Mouse (Mus musculus) forebrain, embryonic 11.5 days (tissue): ENCODE measurements at regions not wholly inside any gene's neighbourhood (a gene's known extent, or its start where the extent isn't known, plus 50 kb on each side); places are given as distances from the start of the nearest gene placed in this dataset.

Experiments
- ATAC-seq: fragments of 200-750 bp; cut with Nextera tagmentation; replicated peaks from 2 replicates; pipeline ENCODE4 v1.8.0; 2017; ENCODE audit warnings: moderate TSS enrichment; ENCODE audit not compliant: low FRiP score
- DNase-seq: peaks from one replicate; pipeline ENCODE4 v3.0.0-alpha.2; 2017; ENCODE audit warnings: low spot score
- H3K27ac ChIP-seq: fragments of 300-500 bp; sonication (generic); 2 replicates; pipeline ENCODE4 v1.5.1; 2014; ENCODE audit warnings: low read depth, low read length
- H3K27me3 ChIP-seq: fragments of 300-500 bp; sonication (generic); 2 replicates; pipeline ENCODE4 v1.6.1; 2014; ENCODE audit warnings: mild to moderate bottlenecking, low read length, mixed read lengths; ENCODE audit not compliant: control insufficient read depth, insufficient read depth
- H3K36me3 ChIP-seq: fragments of 300-500 bp; sonication (generic); 2 replicates; pipeline ENCODE4 v1.6.1; 2014; ENCODE audit warnings: mild to moderate bottlenecking, low read length, moderate library complexity, mixed read lengths; ENCODE audit not compliant: control insufficient read depth, insufficient read depth
- H3K4me1 ChIP-seq: fragments of 300-500 bp; sonication (generic); replicated peaks from 2 replicates; pipeline ENCODE4 v1.6.1; 2014; ENCODE audit warnings: low read length, mixed read lengths; ENCODE audit not compliant: control insufficient read depth, insufficient read depth
- H3K4me2 ChIP-seq: fragments of 300-500 bp; sonication (generic); 2 replicates; pipeline ENCODE4 v1.6.1; 2014; ENCODE audit warnings: low read depth, mild to moderate bottlenecking, low read length, moderate library complexity, mixed read lengths; ENCODE audit not compliant: severe bottlenecking
- H3K4me3 ChIP-seq: fragments of 300-500 bp; sonication (generic); 2 replicates; pipeline ENCODE4 v1.5.1; 2014; ENCODE audit warnings: low read depth, low read length
- H3K9ac ChIP-seq: fragments of 300-500 bp; sonication (generic); 2 replicates; pipeline ENCODE4 v1.6.1; 2014; ENCODE audit warnings: low read length
- H3K9me3 ChIP-seq: fragments of 300-500 bp; sonication (generic); 2 replicates; pipeline ENCODE4 v1.6.1; 2016; ENCODE audit warnings: low read length, mixed read lengths; ENCODE audit not compliant: control insufficient read depth
- WGBS: fragments of 180-500 bp; shearing (Covaris S2); extraction: QIAGEN DNeasy Blood & Tissue Kit; methylation state at CpG from one replicate; pipeline ENCODE4 v1.1.7; 2014; 5-methylcytosine and 5-hydroxymethylcytosine counted together

GRCm38 (mm10) chr16:84100444-84100843, 414.5 kb upstream of the A730009L09Rik start:
- Histone ChIP-seq H3K27me3 (no peaks in the 10 kb centered on the region), H3K9ac (no peak overlapping the region), H3K4me3 (no peak overlapping the region), H3K4me2 (no peak overlapping the region), H3K4me1 (no peaks in the 10 kb centered on the region), H3K36me3 (no peaks in the 10 kb centered on the region), H3K9me3 (no peaks in the 10 kb centered on the region), H3K27ac (no peak overlapping the region)
- DNase-seq, result no peak
- no peak for ATAC-seq
- WGBS, result 80% methylated on average over 1 of the region's 1 CpGs

- WGBS, result 87% methylated on average over 5 of the region's 5 CpGs
- Histone ChIP-seq H3K4me2 (no peak overlapping the region), H3K4me3 (no peak overlapping the region), H3K9me3 (no peaks in the 10 kb centered on the region), H3K4me1 (no peaks in the 10 kb centered on the region), H3K36me3 (no peaks in the 10 kb centered on the region), H3K9ac (no peak overlapping the region), H3K27me3 (no peaks in the 10 kb centered on the region), H3K27ac (no peak overlapping the region)
- DNase-seq (no peak), ATAC-seq (no peak)
Observed at GRCm38 (mm10) chr16:84111610-84112009, 403.3 kb upstream of the A730009L09Rik start.

DNA sequence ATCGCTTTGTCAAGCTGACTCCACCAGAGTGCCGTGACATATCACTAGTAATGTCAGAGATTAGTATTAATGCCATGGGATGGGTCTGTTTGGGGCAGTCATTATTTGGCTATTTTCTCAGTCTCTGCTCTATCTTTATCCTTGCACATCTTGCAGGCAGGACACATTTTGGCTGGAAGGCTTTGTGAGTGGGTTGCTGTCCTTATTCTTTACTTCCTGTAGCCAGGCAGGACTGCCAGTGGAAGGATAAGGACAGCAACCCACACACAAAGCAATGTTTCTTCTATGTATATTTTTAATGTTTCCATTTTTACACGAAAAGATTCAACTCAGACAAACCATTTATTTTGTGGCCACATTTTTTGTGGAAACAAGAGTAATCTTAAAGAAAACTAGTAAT, 397.4 kb upstream of the A730009L09Rik start:
- DNase-seq (no peak), ATAC-seq (no peak)
- H3K27me3 ChIP-seq, result no peaks in the 10 kb centered on the region
- no peak overlapping the region for H3K9ac ChIP-seq
- H3K36me3 ChIP-seq, result no peaks in the 10 kb centered on the region
- no peaks in the 10 kb centered on the region for H3K9me3 ChIP-seq
- WGBS, result 88% methylated on average over 3 of the region's 3 CpGs
- no peaks in the 10 kb centered on the region for H3K4me1 ChIP-seq
- no peak overlapping the region for H3K4me2 ChIP-seq
- H3K27ac ChIP-seq, result no peak overlapping the region
- no peak overlapping the region for H3K4me3 ChIP-seq

DNA sequence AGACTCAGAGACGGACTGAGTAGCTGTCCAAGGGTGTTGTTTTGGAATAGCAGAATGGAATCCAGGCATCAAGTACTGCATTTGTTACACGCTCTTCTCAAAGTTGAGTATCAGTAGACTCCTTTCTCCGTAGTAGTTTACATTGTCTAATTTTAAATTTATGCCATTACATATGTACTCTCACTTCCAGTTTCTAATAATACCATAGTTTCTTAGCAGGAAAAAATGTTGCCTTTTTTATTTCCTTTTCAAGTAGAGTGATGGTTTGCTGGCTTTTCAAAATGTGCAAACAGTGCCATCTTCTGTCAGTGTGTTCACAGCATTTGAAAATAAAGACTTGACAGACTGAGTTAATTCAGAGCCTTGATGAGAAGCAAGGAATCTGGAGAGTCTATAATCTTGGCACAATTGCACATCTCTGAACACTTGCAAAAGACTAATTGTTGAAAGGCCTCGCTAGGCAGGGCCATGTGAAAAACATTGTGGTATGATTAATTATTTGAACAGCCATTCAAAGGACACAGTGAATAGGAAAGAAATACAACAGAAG, 379.2 kb upstream of the A730009L09Rik start:
- Histone ChIP-seq H3K9me3 (no peaks in the 10 kb centered on the region), H3K36me3 (no peaks in the 10 kb centered on the region), H3K27ac (no peak overlapping the region), H3K4me1 (no peaks in the 10 kb centered on the region), H3K4me2 (no peak overlapping the region), H3K9ac (no peak overlapping the region), H3K27me3 (no peaks in the 10 kb centered on the region), H3K4me3 (no peak overlapping the region)
- ATAC-seq (0 out of 2 replicates have a peak, but pooled peaks have one; percentile 27), DNase-seq (no peak)
- WGBS, result 74% methylated on average over 4 of the region's 4 CpGs

GRCm38 (mm10) chr16:84151872-84152271, 363.0 kb upstream of the A730009L09Rik start:
- ATAC-seq, result no peak
- WGBS, result 85% methylated on average over 3 of the region's 3 CpGs

DNA sequence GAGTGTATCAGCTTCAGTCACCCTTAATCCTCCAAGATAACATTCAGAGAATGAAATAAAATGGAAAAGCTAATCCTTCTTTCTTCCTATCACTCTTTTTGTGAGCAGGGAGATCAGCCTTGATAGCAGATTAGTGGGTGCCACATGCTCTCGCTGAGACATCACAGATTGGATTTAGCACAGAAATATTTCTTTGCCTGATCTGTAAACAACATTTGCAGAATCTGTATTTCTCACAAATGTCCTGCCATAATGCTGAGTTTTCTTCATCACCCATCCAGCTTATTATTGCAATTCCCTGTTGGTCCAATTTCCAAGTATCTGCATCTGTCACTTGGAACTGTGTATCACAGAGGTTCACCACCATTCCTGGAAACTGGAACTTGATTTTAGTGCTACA, 342.8 kb upstream of the A730009L09Rik start:
- H3K4me3 ChIP-seq, result no peak overlapping the region
- H3K9me3 ChIP-seq, result no peaks in the 10 kb centered on the region
- no peak overlapping the region for H3K4me2 ChIP-seq
- WGBS, result 55% methylated on average over 1 of the region's 1 CpGs
- no peak overlapping the region for H3K27ac ChIP-seq
- no peaks in the 10 kb centered on the region for H3K27me3 ChIP-seq
- DNase-seq, result no peak
- H3K36me3 ChIP-seq, result no peaks in the 10 kb centered on the region
- H3K9ac ChIP-seq, result no peak overlapping the region
- no peak for ATAC-seq
- no peaks in the 10 kb centered on the region for H3K4me1 ChIP-seq

More at GRCm38 (mm10) chr16:84151872-84152271, 363.0 kb upstream of the A730009L09Rik start:
- no peak for DNase-seq
- H3K4me1 ChIP-seq, result no peaks in the 10 kb centered on the region
- H3K9ac ChIP-seq, result no peak overlapping the region
- no peak overlapping the region for H3K4me2 ChIP-seq
- H3K36me3 ChIP-seq, result no peaks in the 10 kb centered on the region
- no peaks in the 10 kb centered on the region for H3K27me3 ChIP-seq
- H3K9me3 ChIP-seq, result no peaks in the 10 kb centered on the region
- H3K4me3 ChIP-seq, result no peak overlapping the region
- no peak overlapping the region for H3K27ac ChIP-seq
